Mouse (Mus musculus) lung, postnatal 0 days (tissue): ENCODE data around the gene Ptprcap.

Source experiments
- CTCF ChIP-seq: IDR thresholded peaks from 2 replicates; pipeline ENCODE4 v1.5.1; 2016; ENCODE audit warnings: antibody characterized with exemption, mild to moderate bottlenecking
- EP300 ChIP-seq: IDR thresholded peaks from 2 replicates; pipeline ENCODE4 v1.6.1; 2016; ENCODE audit warnings: antibody characterized with exemption, mild to moderate bottlenecking, control low read depth

DNA sequence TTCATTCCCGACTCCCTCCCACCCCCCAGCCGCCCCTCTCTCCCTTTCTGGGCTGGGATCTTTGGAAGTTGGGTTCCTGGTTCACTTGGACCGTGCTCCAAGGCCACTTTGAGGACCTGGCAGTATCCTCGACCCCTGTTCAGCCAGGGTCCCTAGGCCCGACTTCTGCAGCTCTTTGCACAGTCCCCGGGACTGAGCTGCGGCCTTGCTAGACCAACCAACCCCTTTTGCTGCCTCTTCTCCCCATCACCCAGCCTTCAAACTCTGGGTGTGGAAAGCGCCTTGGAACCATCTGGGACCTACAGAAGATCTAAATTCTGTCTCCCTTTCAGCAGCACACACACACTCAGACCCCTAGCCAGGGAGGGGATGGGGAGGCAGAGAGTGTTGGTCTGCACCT, 4.6 kb upstream of the Ptprcap start:
- TF ChIP-seq CTCF = no peak
- TF ChIP-seq EP300 = no peak
